In genomic region chr2:166156122-166156521, GRCm38 (mm10) we compare ENCODE assay signal across 8 mouse cellular contexts. TPM values are rescaled to one million over a fixed set of nuclear protein-coding genes. Genes with fewer than 3 reads are reported as not detected.
DNase-seq lines count a peak whose midpoint lies in the region; ATAC-seq and TF ChIP-seq lines count a peak whose summit lies in the region.

No protein-coding gene starts in this region.

- 16% methylated on average over 12 of the region's 12 CpGs for WGBS in forebrain, embryonic 10.5 days
- 15% methylated on average over 12 of the region's 12 CpGs for WGBS in forebrain, embryonic 15.5 days
- WGBS in lung, embryonic 15.5 days: 6% methylated on average over 12 of the region's 12 CpGs
- WGBS in lung, adult 2 months: 21% methylated on average over 12 of the region's 12 CpGs
- 9% methylated on average over 12 of the region's 12 CpGs for WGBS in limb, embryonic 10.5 days
- 10% methylated on average over 12 of the region's 12 CpGs for whole genome bisulfite sequencing in stomach, embryonic 16.5 days

- H3K9me3 ChIP-seq in forebrain, embryonic 10.5 days: no peaks in the 10 kb centered on the region; the same call in 1 of the 2 replicates
- H3K9me3 ChIP-seq in forebrain, embryonic 15.5 days: no peaks in the 10 kb centered on the region
- H3K9me3 ChIP-seq in lung, embryonic 15.5 days: no peaks in the 10 kb centered on the region
- no peaks in the 10 kb centered on the region for H3K9me3 ChIP-seq in limb, embryonic 10.5 days (replicated peaks)
- H3K9me3 ChIP-seq in stomach, embryonic 16.5 days (replicated peaks; ENCODE audit: control insufficient read depth, low read length): no peaks in the 10 kb centered on the region

- peaks cover 66% of the 10 kb centered on the region for H3K4me1 ChIP-seq in forebrain, embryonic 10.5 days
- H3K4me1 ChIP-seq in forebrain, embryonic 15.5 days: peaks cover 53% of the 10 kb centered on the region
- peaks cover 42% of the 10 kb centered on the region for H3K4me1 ChIP-seq in lung, embryonic 15.5 days
- peaks cover 4% of the 10 kb centered on the region for H3K4me1 ChIP-seq in lung, adult 2 months (ENCODE audit: control insufficient read depth, insufficient read depth, low read length)
- peaks cover 73% of the 10 kb centered on the region for H3K4me1 ChIP-seq in limb, embryonic 10.5 days
- peaks cover 35% of the 10 kb centered on the region for H3K4me1 ChIP-seq in stomach, embryonic 16.5 days (ENCODE audit: control insufficient read depth, insufficient read depth, low read length)

- TF ChIP-seq CTCF in lung, adult 2 months (IDR thresholded peaks at IDR 0.05; ENCODE audit: insufficient read depth, low read length): no peak

- no peak overlapping the region for H3K9ac ChIP-seq in forebrain, embryonic 15.5 days (replicated peaks)
- H3K9ac ChIP-seq in lung, embryonic 15.5 days: no peak overlapping the region
- H3K9ac ChIP-seq in stomach, embryonic 16.5 days (ENCODE audit: low read length): peak overlapping the region; percentile 91; the same call in 1 of the 2 replicates

- no peak for ATAC-seq in forebrain, embryonic 15.5 days (replicated peaks)
- ATAC-seq in lung, embryonic 15.5 days (ENCODE audit: borderline replicate concordance, extremely low read depth, low FRiP score, low TSS enrichment): no peak
- no peak for ATAC-seq in stomach, embryonic 16.5 days (ENCODE audit: insufficient read depth, low FRiP score)
- ATAC-seq in megakaryocyte, adult 5-6 weeks (ENCODE audit: poor library complexity, severe bottlenecking): no peak

- peaks cover 26% of the 10 kb centered on the region for H3K27me3 ChIP-seq in forebrain, embryonic 10.5 days (ENCODE audit: poor library complexity, severe bottlenecking)
- H3K27me3 ChIP-seq in forebrain, embryonic 15.5 days: peaks cover 38% of the 10 kb centered on the region
- H3K27me3 ChIP-seq in lung, embryonic 15.5 days: peaks cover 30% of the 10 kb centered on the region; the same call in 1 of the 2 replicates
- no peaks in the 10 kb centered on the region for H3K27me3 ChIP-seq in limb, embryonic 10.5 days (ENCODE audit: low read depth, poor library complexity, severe bottlenecking)
- H3K27me3 ChIP-seq in stomach, embryonic 16.5 days (ENCODE audit: control insufficient read depth, insufficient read depth, low read length): no peaks in the 10 kb centered on the region

- peak overlapping the region; percentile 90 for H3K4me3 ChIP-seq in forebrain, embryonic 10.5 days
- H3K4me3 ChIP-seq in forebrain, embryonic 15.5 days: no peak overlapping the region
- 0 out of 2 replicates have a peak overlapping the region, but pooled peaks have one; percentile 65 for H3K4me3 ChIP-seq in lung, embryonic 15.5 days
- no peak overlapping the region for H3K4me3 ChIP-seq in lung, adult 2 months (replicated peaks; ENCODE audit: extremely low read depth, low read depth, low read length)
- peak overlapping the region; percentile 96 for H3K4me3 ChIP-seq in limb, embryonic 10.5 days
- peak overlapping the region; percentile 75 for H3K4me3 ChIP-seq in stomach, embryonic 16.5 days (replicated peaks; ENCODE audit: low read length)

- H3K4me2 ChIP-seq in forebrain, embryonic 15.5 days (replicated peaks): no peak overlapping the region
- peak overlapping the region; percentile 98 for H3K4me2 ChIP-seq in lung, embryonic 15.5 days
- H3K4me2 ChIP-seq in stomach, embryonic 16.5 days (ENCODE audit: low read depth, low read length): peak overlapping the region; percentile 94

- peaks cover 6% of the 10 kb centered on the region for H3K36me3 ChIP-seq in forebrain, embryonic 10.5 days (replicated peaks)
- no peaks in the 10 kb centered on the region for H3K36me3 ChIP-seq in forebrain, embryonic 15.5 days
- H3K36me3 ChIP-seq in lung, embryonic 15.5 days: no peaks in the 10 kb centered on the region
- H3K36me3 ChIP-seq in limb, embryonic 10.5 days: peaks cover 8% of the 10 kb centered on the region
- H3K36me3 ChIP-seq in stomach, embryonic 16.5 days (ENCODE audit: control insufficient read depth, insufficient read depth, low read length): no peaks in the 10 kb centered on the region

- TF ChIP-seq POLR2A in lung, adult 2 months (IDR thresholded peaks at IDR 0.05; ENCODE audit: borderline replicate concordance, extremely low read depth, low read depth, low read length): no peak

- H3K27ac ChIP-seq in forebrain, embryonic 10.5 days: peak overlapping the region; percentile 97
- H3K27ac ChIP-seq in forebrain, embryonic 15.5 days (replicated peaks): no peak overlapping the region
- no peak overlapping the region for H3K27ac ChIP-seq in lung, embryonic 15.5 days
- peak overlapping the region; percentile 100 for H3K27ac ChIP-seq in limb, embryonic 10.5 days
- H3K27ac ChIP-seq in stomach, embryonic 16.5 days (ENCODE audit: low read length): peak overlapping the region; percentile 94

- DNase-seq in forebrain, embryonic 10.5 days (ENCODE audit: extremely low spot score, low spot score): no peak
- DNase-seq in lung, adult 2 months: no peak
- peak; percentile 59 for DNase-seq in limb, embryonic 10.5 days (ENCODE audit: low spot score)
- DNase-seq in B cell, adult 2 months: no peak

RNA-seq across cellular contexts. Expression of gene Sulf2, which starts 0.7 kb away (rescaled TPM):
- polyA plus RNA-seq in forebrain, embryonic 10.5 days (2016; fragmentation: Nextera tagmentation; extraction: Ambion mirVana): 71.1 and 73.6 TPM in 2 replicates
- polyA plus RNA-seq in forebrain, embryonic 15.5 days (2015; fragmentation: Nextera tagmentation; extraction: Ambion mirVana): 30.3 and 36.0 TPM in 2 replicates
- polyA plus RNA-seq in lung, embryonic 15.5 days (2015; fragmentation: Nextera tagmentation; extraction: Ambion mirVana): 40.2 and 46.6 TPM in 2 replicates
- 37.6 and 44.2 TPM in 2 replicates for polyA plus RNA-seq in lung, adult 2 months (2012; rRNA removed)
- polyA plus RNA-seq in limb, embryonic 10.5 days (2016; fragmentation: Nextera tagmentation; extraction: Ambion mirVana): 157 and 188 TPM in 2 replicates
- polyA plus RNA-seq in stomach, embryonic 16.5 days (2015; fragmentation: Nextera tagmentation; extraction: Ambion mirVana): 119 and 124 TPM in 2 replicates
- 71.3 and 72.6 TPM in 2 replicates for total RNA-seq in megakaryocyte, adult 5-6 weeks (2015)
- total RNA-seq in megakaryocyte, adult 5-6 weeks (2017): 47.4 and 51.1 TPM in 2 replicates

Comparison
In these comparisons a context has a peak if more than half of its experiments do, and no peak if none do; other contexts are left out.
1. H3K27ac ChIP-seq: peak in forebrain, embryonic 10.5 days (single experiment), limb, embryonic 10.5 days (single experiment) and stomach, embryonic 16.5 days (single experiment); none in forebrain, embryonic 15.5 days (single experiment) and lung, embryonic 15.5 days (single experiment).
2. H3K4me3 ChIP-seq: peak in forebrain, embryonic 10.5 days (single experiment), lung, embryonic 15.5 days (single experiment), limb, embryonic 10.5 days (single experiment) and stomach, embryonic 16.5 days (single experiment); none in forebrain, embryonic 15.5 days (single experiment) and lung, adult 2 months (single experiment).